ENCODE assay signal across 22 mouse cellular contexts in genomic region chr5:126328276-126328675, GRCm38 (mm10).
DNase-seq lines count a peak whose midpoint lies in the region; ATAC-seq and TF ChIP-seq lines count a peak whose summit lies in the region.
"Had no signal": no experiment of that assay in that cellular context is flagged by ENCODE, and none has a peak within 500 bp of the region (broad histone marks: within the 10 kb centered on the region; RNA-seq: fewer than 3 reads in every experiment).

No protein-coding gene starts in this region.

- ATAC-seq in neural tube, embryonic 11.5 days (ENCODE audit: insufficient read depth, low FRiP score, low TSS enrichment) = no peak
- ATAC-seq: CD4-positive, CD25-positive, alpha-beta regulatory T cell, adult 4 months; forebrain, embryonic 15.5 days; inflammation-experienced regulatory T-cells, adult 6 months had no signal

- no peak overlapping the region for H3K27ac ChIP-seq in left cerebral cortex, adult 2 months
- H3K27ac ChIP-seq in neural tube, embryonic 11.5 days (ENCODE audit: low read depth, low read length) = no peak overlapping the region
- H3K27ac ChIP-seq: embryonic facial prominence, embryonic 12.5 days; forebrain, embryonic 15.5 days; heart, embryonic 13.5 days; liver, embryonic 15.5 days; stomach, embryonic 15.5 days had no signal

- H3K4me1 ChIP-seq in neural tube, embryonic 11.5 days (ENCODE audit: control insufficient read depth, insufficient read depth, low read length) = no peaks in the 10 kb centered on the region
- H3K4me1 ChIP-seq: embryonic facial prominence, embryonic 12.5 days; forebrain, embryonic 15.5 days; heart, embryonic 13.5 days; liver, embryonic 15.5 days; stomach, embryonic 15.5 days had no signal

- intact Hi-C loops in left cerebral cortex, adult 2 months (cut with DNase I) = no loop called here
- intact Hi-C loops in gastrocnemius, postnatal 36 days (cut with DNase I) = no loop called here

- WGBS in neural tube, embryonic 11.5 days = 52% methylated on average over 3 of the region's 3 CpGs

- H3K36me3 ChIP-seq in neural tube, embryonic 11.5 days (ENCODE audit: control insufficient read depth, insufficient read depth, low read length) = no peaks in the 10 kb centered on the region
- H3K36me3 ChIP-seq: embryonic facial prominence, embryonic 12.5 days; forebrain, embryonic 15.5 days; heart, embryonic 13.5 days; liver, embryonic 15.5 days; stomach, embryonic 15.5 days had no signal

- H3K4me2 ChIP-seq in neural tube, embryonic 11.5 days (ENCODE audit: low read depth) = no peak overlapping the region
- H3K4me2 ChIP-seq: embryonic facial prominence, embryonic 12.5 days; forebrain, embryonic 15.5 days; heart, embryonic 13.5 days; liver, embryonic 15.5 days; stomach, embryonic 15.5 days had no signal

- DNase-seq in left cerebral cortex, adult 2 months (ENCODE audit: extremely low spot score in 1 of 2, low spot score in 2 of 2) = no peak
- DNase-seq in left cerebral cortex, adult 9 months (ENCODE audit: low spot score in 2 of 2) = no peak
- DNase-seq in neural tube, embryonic 11.5 days (ENCODE audit: low spot score) = peak; percentile 21
- no peak for DNase-seq in neural tube, embryonic 10.5 days (ENCODE audit: extremely low spot score, low spot score)
- DNase-seq in R1 (ENCODE audit: low read depth, low spot score) = peak; percentile 68
- DNase-seq in gastrocnemius, postnatal 36 days = no peak
- no peak for DNase-seq in spleen, adult 18-20 months
- DNase-seq: adrenal gland, postnatal 36 days; cerebellum, adult 9-10 months; heart, postnatal 4 days; kidney, adult 8-10 months; layer of hippocampus, postnatal 36 days; left cerebral cortex, postnatal 4 days; lung, postnatal 14 days; thymus, postnatal 14 days had no signal

- no peak overlapping the region for H3K4me3 ChIP-seq in left cerebral cortex, adult 2 months
- H3K4me3 ChIP-seq in neural tube, embryonic 11.5 days (ENCODE audit: low read depth, low read length) = no peak overlapping the region
- H3K4me3 ChIP-seq: embryonic facial prominence, embryonic 12.5 days; forebrain, embryonic 15.5 days; heart, embryonic 13.5 days; liver, embryonic 15.5 days; stomach, embryonic 15.5 days had no signal

- H3K9me3 ChIP-seq in neural tube, embryonic 11.5 days (ENCODE audit: control insufficient read depth, low read length) = no peaks in the 10 kb centered on the region
- H3K9me3 ChIP-seq: embryonic facial prominence, embryonic 12.5 days; forebrain, embryonic 15.5 days; stomach, embryonic 15.5 days had no signal

- no peak overlapping the region for H3K9ac ChIP-seq in neural tube, embryonic 11.5 days (ENCODE audit: low read length)
- H3K9ac ChIP-seq: embryonic facial prominence, embryonic 12.5 days; forebrain, embryonic 15.5 days; heart, embryonic 13.5 days; liver, embryonic 15.5 days; stomach, embryonic 15.5 days had no signal

- TF ChIP-seq CTCF in left cerebral cortex, adult 2 months (IDR thresholded peaks at IDR 0.05) = peak; percentile 9

- H3K27me3 ChIP-seq in neural tube, embryonic 11.5 days (ENCODE audit: control insufficient read depth, insufficient read depth, low read length) = no peaks in the 10 kb centered on the region
- H3K27me3 ChIP-seq: embryonic facial prominence, embryonic 12.5 days; forebrain, embryonic 15.5 days; heart, embryonic 13.5 days; liver, embryonic 15.5 days; stomach, embryonic 15.5 days had no signal

Comparison
In these comparisons a context has a peak if more than half of its experiments do, and no peak if none do; other contexts are left out.
1. DNase-seq: peak in neural tube, embryonic 11.5 days (single experiment) and R1 (single experiment); none in left cerebral cortex, adult 2 months (0 of 2), left cerebral cortex, adult 9 months (0 of 2), neural tube, embryonic 10.5 days (single experiment), gastrocnemius, postnatal 36 days (0 of 2) and spleen, adult 18-20 months (0 of 2).